Mouse (Mus musculus) inflammation-experienced regulatory T-cells (primary cell): ENCODE measurements around the gene Dtwd1. TPM values are rescaled to one million over a fixed set of nuclear protein-coding genes. Genes with fewer than 3 reads are reported as not detected.

Source experiments
- polyA plus RNA-seq, 2 experiments: library from polyadenylated mRNA; unstranded; fragments of 100-300 nt; shearing (Covaris generic); gene quantifications; one replicate each; pipeline ENCODE4 v1.2.1; 2017

Dtwd1 gene
- 10 to 100 TPM; 11.8 to 14.6 TPM for polyA plus RNA-seq

DNA sequence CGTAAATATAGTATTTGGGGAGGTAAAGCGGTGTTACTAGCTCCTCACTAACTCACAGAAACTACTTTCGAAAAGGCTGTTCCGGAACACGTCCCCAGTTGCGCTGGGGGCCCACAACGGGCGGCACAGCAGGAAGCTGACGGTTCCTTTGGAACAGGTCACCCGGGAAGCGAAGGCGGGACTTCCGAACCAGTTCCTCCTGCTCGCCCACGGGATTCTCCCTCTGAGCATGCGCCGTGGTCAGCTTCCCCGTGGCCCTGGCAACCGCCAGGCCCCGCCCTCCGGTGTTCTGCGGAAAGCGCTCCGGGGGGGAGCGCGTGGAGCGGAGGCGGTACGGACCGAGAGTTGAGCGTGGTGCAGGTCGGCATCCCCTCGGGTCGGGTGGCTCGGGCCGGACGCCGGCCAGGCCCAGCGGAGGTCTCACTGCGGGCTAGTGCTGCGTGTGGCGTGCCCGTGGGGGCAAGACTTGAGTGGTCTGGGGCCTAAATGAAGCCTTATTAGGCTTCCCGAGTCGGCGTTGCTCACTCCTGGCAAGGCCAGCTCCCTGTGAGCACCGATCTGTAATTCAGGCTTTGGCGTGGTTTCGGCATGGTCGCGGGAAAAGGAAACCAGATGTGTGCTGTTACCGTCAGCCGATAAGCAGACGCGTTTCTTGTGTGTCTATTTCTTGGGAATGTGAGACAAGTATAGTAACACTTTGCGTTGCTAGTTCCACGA lies at the start of gene Dtwd1, which contains the start of gene Fam227b:
Gene Dtwd1, plus strand, starts transcription at position 287 of the 717 bp plus-strand sequence.
Gene Fam227b, minus strand, starts transcription at position 150 of the 717 bp plus-strand sequence.

DNA sequence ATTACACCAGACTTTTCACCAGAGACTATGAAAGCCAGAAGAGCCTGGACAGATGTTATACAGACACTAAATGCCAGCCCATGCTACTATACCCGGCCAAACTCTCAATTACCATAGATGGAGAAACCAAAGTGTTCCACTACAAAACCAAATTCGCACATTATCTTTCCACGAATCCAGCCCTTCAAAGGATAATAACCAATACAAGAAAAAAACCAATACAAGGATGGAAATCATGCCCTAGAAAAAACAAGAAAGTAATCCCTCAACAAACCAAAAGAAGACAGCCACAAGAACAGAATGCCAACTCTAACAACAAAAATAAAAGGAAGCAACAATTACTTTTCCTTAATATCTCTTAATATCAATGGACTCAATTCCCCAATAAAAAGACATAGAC lies 62.9 kb downstream of the Dtwd1 start, which contains the start of gene Gm17555:
Gene Gm17555, plus strand, starts transcription at position 301 of the 400 bp plus-strand sequence.

Other genes with a start within 250 kb of the Dtwd1 start
- gene Fgf7, start 117.5 kb upstream of the Dtwd1 start, polyA plus RNA-seq: under 1 TPM in 1 of 2 experiments, not detected in 1; 0.57 TPM
- not detected for gene Fam227b, start 137 bp upstream of the Dtwd1 start, polyA plus RNA-seq
- gene Gm17555, start 63.0 kb downstream of the Dtwd1 start, polyA plus RNA-seq: not detected